Mouse (Mus musculus): ENCODE results near the gene Babam2. TPM values are rescaled to one million over a fixed set of nuclear protein-coding genes. Genes with fewer than 3 reads are reported as not detected.
A peak's percentile ranks its signal among the peaks of the same experiment; 100 is the strongest.

Babam2 gene
- polyA plus RNA-seq, 1 experiment from 2014 or later: 122 TPM

GRCm38 (mm10) chr5:31926551-31926950 is 229.1 kb downstream of the Babam2 start:
- peak; percentile 78 for TF ChIP-seq CTCF (IDR thresholded peaks at IDR 0.05)
- ChIA-PET POLR2A (no interaction called here), CTCF (interaction anchor here (1.0 to 1.4 kb wide), 2 partner anchors 56 to 271 kb away, joined by 4 read pairs; no protein-coding TSS in a partner anchor)
- no peak for DNase-seq (ENCODE audit: low read depth, low spot score)
- no peaks in the 10 kb centered on the region for H3K27me3 ChIP-seq
- ATAC-seq: no peak
- in situ Hi-C loops (cut with MboI; ENCODE audit: low pct_unique_long_range_greater_than_20kb): no loop called here

GRCm38 (mm10) chr5:31929007-31929406 is 231.5 kb downstream of the Babam2 start:
- in situ Hi-C loops (cut with MboI; ENCODE audit: low pct_unique_long_range_greater_than_20kb): no loop called here
- no peaks in the 10 kb centered on the region for H3K27me3 ChIP-seq
- TF ChIP-seq CTCF (IDR thresholded peaks at IDR 0.05): no peak
- ChIA-PET POLR2A (no interaction called here), CTCF (interaction anchor here (1.3 kb wide), 1 partner anchor 9 kb away, joined by 3 read pairs; no protein-coding TSS in a partner anchor)
- ATAC-seq (no peak), DNase-seq (ENCODE audit: low read depth, low spot score) (no peak)

GRCm38 (mm10) chr5:31931127-31931625 is 233.7 kb downstream of the Babam2 start:
- ATAC-seq (no peak), DNase-seq (ENCODE audit: low read depth, low spot score) (no peak)
- in situ Hi-C loops (cut with MboI; ENCODE audit: low pct_unique_long_range_greater_than_20kb): no loop called here

GRCm38 (mm10) chr5:31931637-31932036 is 234.2 kb downstream of the Babam2 start:
- POLR2A ChIA-PET: interaction anchor here (0.7 kb wide), 1 partner anchor 313 kb away, joined by 3 read pairs; no protein-coding TSS in a partner anchor
- no peaks in the 10 kb centered on the region for H3K27me3 ChIP-seq
- in situ Hi-C loops (cut with MboI; ENCODE audit: low pct_unique_long_range_greater_than_20kb): no loop called here
- ATAC-seq (no peak), DNase-seq (ENCODE audit: low read depth, low spot score) (no peak)
- TF ChIP-seq CTCF (IDR thresholded peaks at IDR 0.05): no peak
- CTCF ChIA-PET: interaction anchor here (1.4 kb wide), 1 partner anchor 9 kb away, joined by 3 read pairs; no protein-coding TSS in a partner anchor

More at GRCm38 (mm10) chr5:31931127-31931625, 233.7 kb downstream of the Babam2 start:
- no peak for TF ChIP-seq CTCF (IDR thresholded peaks at IDR 0.05)
- POLR2A ChIA-PET: interaction anchor here (0.7 kb wide), 1 partner anchor 313 kb away, joined by 3 read pairs; no protein-coding TSS in a partner anchor
- CTCF ChIA-PET: interaction anchor here (0.9 to 1.6 kb wide), 4 partner anchors 9 to 28 kb away, joined by 3 to 7 read pairs (median 4); no protein-coding TSS in a partner anchor
- no peaks in the 10 kb centered on the region for H3K27me3 ChIP-seq

GRCm38 (mm10) chr5:31933296-31933695 is 235.8 kb downstream of the Babam2 start:
- no peak for DNase-seq (ENCODE audit: low read depth, low spot score)
- no peak for TF ChIP-seq CTCF (IDR thresholded peaks at IDR 0.05)
- H3K27me3 ChIP-seq: no peaks in the 10 kb centered on the region
- CTCF ChIA-PET: interaction anchor here (1.1 kb wide), 1 partner anchor 32 kb away, joined by 3 read pairs; no protein-coding TSS in a partner anchor
- ATAC-seq: no peak
- POLR2A ChIA-PET: no interaction called here
- in situ Hi-C loops (cut with MboI; ENCODE audit: low pct_unique_long_range_greater_than_20kb): no loop called here

GRCm38 (mm10) chr5:31934397-31934796 is 236.9 kb downstream of the Babam2 start:
- DNase-seq (ENCODE audit: low read depth, low spot score) (no peak), ATAC-seq (no peak)
- CTCF ChIA-PET: interaction anchor here (1.3 kb wide), 1 partner anchor 16 kb away, joined by 5 read pairs; no protein-coding TSS in a partner anchor
- in situ Hi-C loops (cut with MboI; ENCODE audit: low pct_unique_long_range_greater_than_20kb): no loop called here
- no peaks in the 10 kb centered on the region for H3K27me3 ChIP-seq
- POLR2A ChIA-PET: no interaction called here
- no peak for TF ChIP-seq CTCF (IDR thresholded peaks at IDR 0.05)

GRCm38 (mm10) chr5:31935936-31936335 is 238.5 kb downstream of the Babam2 start:
- ChIA-PET POLR2A (no interaction called here), CTCF (no interaction called here)
- in situ Hi-C loops (cut with MboI; ENCODE audit: low pct_unique_long_range_greater_than_20kb): no loop called here
- peak; percentile 33 for TF ChIP-seq CTCF (IDR thresholded peaks at IDR 0.05)
- no peak for ATAC-seq
- DNase-seq (ENCODE audit: low read depth, low spot score): no peak
- H3K27me3 ChIP-seq: no peaks in the 10 kb centered on the region

GRCm38 (mm10) chr5:31936523-31936922 is 239.0 kb downstream of the Babam2 start:
- POLR2A ChIA-PET: no interaction called here
- in situ Hi-C loops (cut with MboI; ENCODE audit: low pct_unique_long_range_greater_than_20kb): no loop called here
- CTCF ChIA-PET: no interaction called here
- no peaks in the 10 kb centered on the region for H3K27me3 ChIP-seq
- DNase-seq (ENCODE audit: low read depth, low spot score): no peak
- no peak for ATAC-seq
- no peak for TF ChIP-seq CTCF (IDR thresholded peaks at IDR 0.05)

- DNase-seq (ENCODE audit: low read depth, low spot score) (no peak), ATAC-seq (no peak)
- ChIA-PET CTCF (interaction anchor here (0.9 to 2.1 kb wide), 2 partner anchors 11 to 64 kb away, joined by 3 to 7 read pairs; no protein-coding TSS in a partner anchor), POLR2A (no interaction called here)
- no peaks in the 10 kb centered on the region for H3K27me3 ChIP-seq
- TF ChIP-seq CTCF (IDR thresholded peaks at IDR 0.05): no peak
- in situ Hi-C loops (cut with MboI; ENCODE audit: low pct_unique_long_range_greater_than_20kb): no loop called here
These were observed 243.4 kb downstream of the Babam2 start for GRCm38 (mm10) chr5:31940876-31941275.

- DNase-seq (ENCODE audit: low read depth, low spot score) (no peak), ATAC-seq (no peak)
- POLR2A ChIA-PET: no interaction called here
These were observed 249.7 kb downstream of the Babam2 start for GRCm38 (mm10) chr5:31947185-31947584.

GRCm38 (mm10) chr5:31949389-31949788 is 251.9 kb downstream of the Babam2 start:
- no peaks in the 10 kb centered on the region for H3K27me3 ChIP-seq
- ATAC-seq (no peak), DNase-seq (ENCODE audit: low read depth, low spot score) (no peak)
- CTCF ChIA-PET: interaction anchor here (1.3 to 1.6 kb wide), 2 partner anchors 15 to 22 kb away, joined by 3 to 5 read pairs; no protein-coding TSS in a partner anchor
- in situ Hi-C loops (cut with MboI; ENCODE audit: low pct_unique_long_range_greater_than_20kb): no loop called here
- TF ChIP-seq CTCF (IDR thresholded peaks at IDR 0.05): no peak
- POLR2A ChIA-PET: no interaction called here

More at GRCm38 (mm10) chr5:31947185-31947584, 249.7 kb downstream of the Babam2 start:
- no peaks in the 10 kb centered on the region for H3K27me3 ChIP-seq
- no peak for TF ChIP-seq CTCF (IDR thresholded peaks at IDR 0.05)
- CTCF ChIA-PET: interaction anchor here (1.1 kb wide), 1 partner anchor 9 kb away, joined by 3 read pairs; no protein-coding TSS in a partner anchor
- in situ Hi-C loops (cut with MboI; ENCODE audit: low pct_unique_long_range_greater_than_20kb): no loop called here
